26 mouse cellular contexts compared by ENCODE assay signal in the genomic region with DNA sequence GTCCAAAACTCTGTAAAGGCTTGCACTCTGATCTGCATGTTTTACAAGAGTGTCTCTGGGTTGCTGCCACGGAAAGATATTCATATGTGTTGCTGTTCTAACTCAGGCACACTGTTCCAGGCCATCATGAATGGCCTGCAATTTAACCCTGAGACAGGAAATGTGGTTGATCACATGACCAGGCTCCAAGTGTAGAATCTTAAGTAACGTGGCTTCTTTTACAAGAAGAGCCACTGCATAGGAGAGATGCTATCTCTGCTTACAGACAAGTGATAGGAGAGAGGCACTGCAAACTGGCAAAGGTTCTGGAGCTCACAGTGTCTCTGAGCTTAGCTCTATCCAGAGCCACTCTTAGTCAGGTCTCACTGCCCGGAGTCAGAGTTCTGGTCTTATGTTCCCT. TPM values are rescaled to one million over a fixed set of nuclear protein-coding genes. Genes with fewer than 3 reads are reported as not detected.
"Had no signal": no experiment of that assay in that cellular context is flagged by ENCODE, and none has a peak within 500 bp of the region (broad histone marks: within the 10 kb centered on the region; RNA-seq: fewer than 3 reads in every experiment).

No protein-coding gene starts in this region.

- H3K9me3 ChIP-seq: liver, embryonic 13.5 days; neural tube, embryonic 13.5 days; stomach, embryonic 15.5 days had no signal

- DNase-seq: kidney, adult 18-20 months; kidney, adult 9 months; kidney, postnatal 14 days; kidney, postnatal 4 days; layer of hippocampus, postnatal 36 days; liver, embryonic 13.5 days; lung, adult 2 months; lung, postnatal 14 days; lung, postnatal 4 days; midbrain, embryonic 14.5 days; right cerebral cortex, postnatal 14 days; right cerebral cortex, postnatal 4 days; thymus, adult 18-20 months; thymus, postnatal 25 days had no signal

- H3K4me3 ChIP-seq: left cerebral cortex, adult 2 months; liver, embryonic 13.5 days; neural tube, embryonic 13.5 days; stomach, embryonic 15.5 days had no signal

- H3K36me3 ChIP-seq: liver, embryonic 13.5 days; neural tube, embryonic 13.5 days; stomach, embryonic 15.5 days had no signal

- H3K4me1 ChIP-seq: liver, embryonic 13.5 days; stomach, embryonic 15.5 days had no signal

- H3K27me3 ChIP-seq: liver, embryonic 13.5 days; neural tube, embryonic 13.5 days; stomach, embryonic 15.5 days had no signal

- H3K27ac ChIP-seq: left cerebral cortex, adult 2 months; liver, embryonic 13.5 days; neural tube, embryonic 13.5 days; stomach, embryonic 15.5 days had no signal

- H3K4me2 ChIP-seq: liver, embryonic 13.5 days; midbrain, embryonic 11.5 days; neural tube, embryonic 13.5 days; stomach, embryonic 15.5 days had no signal

RNA-seq across cellular contexts. Expression of gene Ckmt2, which starts 44.3 kb away (rescaled TPM):
- total RNA-seq: left cerebral cortex, adult 2 months; left cerebral cortex, postnatal 10 days; left cerebral cortex, postnatal 36 days; megakaryocyte progenitor cell, adult 5-6 weeks; megakaryocyte-erythroid progenitor cell, adult 5-6 weeks; midbrain, postnatal 0 days; neutrophil, adult 5-6 weeks had no signal
- polyA plus RNA-seq: limb, embryonic 11.5 days; liver, adult 2 months; liver, embryonic 13.5 days; midbrain, embryonic 11.5 days; midbrain, embryonic 14.5 days; midbrain, postnatal 0 days had no signal
